Mouse (Mus musculus) embryonic facial prominence, embryonic 12.5 days (tissue): Measurements from ENCODE around the gene Adgrb3. TPM values are rescaled to one million over a fixed set of nuclear protein-coding genes. Genes with fewer than 3 reads are reported as not detected.

Experiments used
- ATAC-seq: fragments of 200-750 bp; cut with Nextera tagmentation; 2 replicates; pipeline ENCODE4 v1.8.0; 2017; ENCODE audit not compliant: insufficient number of reproducible peaks, insufficient read depth, low FRiP score, low TSS enrichment
- H3K27ac ChIP-seq: fragments of 300-500 bp; sonication (generic); 2 replicates; pipeline ENCODE4 v1.5.1; 2016; ENCODE audit warnings: mild to moderate bottlenecking
- H3K27me3 ChIP-seq: fragments of 300-500 bp; sonication (generic); 2 replicates; pipeline ENCODE4 v1.6.1; 2016; ENCODE audit warnings: mild to moderate bottlenecking, moderate library complexity
- H3K36me3 ChIP-seq: fragments of 300-500 bp; sonication (generic); 2 replicates; pipeline ENCODE4 v1.6.1; 2016; ENCODE audit warnings: mild to moderate bottlenecking
- H3K4me1 ChIP-seq: fragments of 300-500 bp; sonication (generic); 2 replicates; pipeline ENCODE4 v1.6.1; 2016
- H3K4me2 ChIP-seq: fragments of 300-500 bp; sonication (generic); replicated peaks from 2 replicates; pipeline ENCODE4 v1.6.1; 2016; ENCODE audit warnings: mild to moderate bottlenecking, moderate library complexity
- H3K4me3 ChIP-seq: fragments of 300-500 bp; sonication (generic); 2 replicates; pipeline ENCODE4 v1.5.1; 2016; ENCODE audit warnings: mild to moderate bottlenecking
- H3K9ac ChIP-seq: fragments of 300-500 bp; sonication (generic); 2 replicates; pipeline ENCODE4 v1.6.1; 2016; ENCODE audit warnings: mild to moderate bottlenecking, moderate library complexity
- H3K9me3 ChIP-seq: fragments of 300-500 bp; sonication (generic); 2 replicates; pipeline ENCODE4 v1.6.1; 2016; ENCODE audit warnings: mild to moderate bottlenecking, moderate library complexity
- WGBS: fragments of 180-500 bp; shearing (Covaris S2); methylation state at CpG from one replicate; pipeline ENCODE4 v1.1.7; 2016; 5-methylcytosine and 5-hydroxymethylcytosine counted together
- polyA plus RNA-seq: library from polyadenylated mRNA; unstranded; fragments of >200 nt; fragmentation: Nextera tagmentation; extraction: Ambion mirVana; gene quantifications from 2 replicates; pipeline ENCODE4 v1.2.1, GENCODE M21; 2016

Gene Adgrb3
- polyA plus RNA-seq, result 2.3 and 3.1 TPM in 2 replicates

DNA sequence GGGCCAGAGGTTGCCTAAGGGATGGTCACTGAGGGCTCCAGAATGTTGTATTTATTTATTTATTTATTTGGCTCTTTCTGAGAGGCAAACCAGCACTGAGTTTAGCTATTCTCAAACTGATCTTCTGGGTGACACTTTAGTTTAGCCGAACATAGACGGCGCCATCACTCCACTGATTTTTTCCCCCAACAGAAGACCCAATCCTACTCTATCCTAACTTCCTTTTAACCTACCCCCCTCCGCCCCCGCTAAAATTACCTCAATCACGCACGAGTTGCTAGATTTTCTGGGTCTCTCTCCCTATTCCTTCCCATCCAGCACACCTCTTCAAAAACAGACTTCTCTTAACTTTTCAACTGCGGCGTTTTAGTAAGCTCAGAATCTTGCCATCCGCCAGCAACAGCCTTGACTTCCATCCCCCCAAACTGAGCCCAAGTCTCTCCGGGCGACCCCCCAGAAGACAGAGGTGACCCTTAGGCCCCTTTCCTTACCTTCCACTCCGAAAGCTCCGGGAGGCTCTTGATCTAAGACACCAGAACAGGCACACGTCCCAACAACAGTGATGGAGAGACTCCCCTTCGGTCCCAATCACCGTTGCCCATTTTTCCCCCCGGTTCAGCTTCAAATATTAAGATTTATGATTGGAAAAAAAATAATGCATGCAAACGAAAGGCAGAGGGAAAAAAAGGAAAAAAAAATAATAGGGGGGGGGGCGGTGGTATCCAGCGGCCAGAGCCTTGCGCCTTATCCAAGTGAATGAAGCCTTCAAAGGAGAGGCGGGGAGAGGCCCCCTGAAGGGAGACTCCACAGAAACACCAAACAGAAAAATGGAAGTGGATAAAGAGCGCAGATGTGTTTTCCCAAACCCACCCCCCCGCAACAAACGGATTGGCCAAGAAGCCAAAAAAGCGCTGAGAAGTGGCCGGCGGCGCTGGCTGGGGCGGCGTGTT, at the start of gene Adgrb3:
Gene Adgrb3, minus strand, starts transcription at position 737 of the 950 bp plus-strand sequence.
- 0 out of 2 replicates have a peak, but pooled peaks have one; percentile 41 for ATAC-seq
- Histone ChIP-seq H3K27me3 (peaks cover 11% of the 10 kb centered on the region; the same call in 1 of the 2 replicates), H3K4me3 (peak within 1 kb of the TSS; percentile 52), H3K9ac (peak within 1 kb of the TSS; percentile 54), H3K36me3 (no peaks in the 10 kb centered on the region), H3K4me1 (peaks cover 6% of the 10 kb centered on the region), H3K9me3 (no peaks in the 10 kb centered on the region), H3K27ac (peak within 1 kb of the TSS; percentile 57), H3K4me2 (peak within 1 kb of the TSS; percentile 80)
- WGBS, result 3% methylated on average over 31 of the region's 32 CpGs

DNA sequence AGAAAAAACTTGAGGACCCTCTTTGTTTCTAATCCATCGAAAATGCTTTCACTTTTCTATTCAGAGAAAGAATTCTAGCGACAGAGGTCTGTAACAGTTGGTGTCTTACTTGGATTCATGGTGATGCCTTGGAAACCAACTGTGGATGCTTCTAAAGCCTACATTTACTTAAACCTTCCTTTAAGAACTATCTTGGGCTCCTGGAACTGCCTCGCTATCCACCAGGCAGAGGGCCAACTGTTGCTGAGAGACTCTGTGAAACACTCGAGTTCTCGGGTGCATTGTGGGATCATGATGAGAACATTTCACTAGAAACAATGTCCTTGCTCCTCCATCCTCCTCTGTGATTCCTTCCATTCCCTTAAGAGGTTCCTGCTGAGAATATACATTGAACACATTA, 48.0 kb upstream of the Adgrb3 start:
- no peak overlapping the region for H3K4me3 ChIP-seq
- H3K27ac ChIP-seq, result no peak overlapping the region
- H3K27me3 ChIP-seq, result no peaks in the 10 kb centered on the region
- no peaks in the 10 kb centered on the region for H3K4me1 ChIP-seq
- H3K9me3 ChIP-seq, result no peaks in the 10 kb centered on the region
- H3K4me2 ChIP-seq, result no peak overlapping the region
- H3K36me3 ChIP-seq, result no peaks in the 10 kb centered on the region
- ATAC-seq, result no peak
- H3K9ac ChIP-seq, result no peak overlapping the region
- WGBS, result 81% methylated on average over 5 of the region's 5 CpGs

DNA sequence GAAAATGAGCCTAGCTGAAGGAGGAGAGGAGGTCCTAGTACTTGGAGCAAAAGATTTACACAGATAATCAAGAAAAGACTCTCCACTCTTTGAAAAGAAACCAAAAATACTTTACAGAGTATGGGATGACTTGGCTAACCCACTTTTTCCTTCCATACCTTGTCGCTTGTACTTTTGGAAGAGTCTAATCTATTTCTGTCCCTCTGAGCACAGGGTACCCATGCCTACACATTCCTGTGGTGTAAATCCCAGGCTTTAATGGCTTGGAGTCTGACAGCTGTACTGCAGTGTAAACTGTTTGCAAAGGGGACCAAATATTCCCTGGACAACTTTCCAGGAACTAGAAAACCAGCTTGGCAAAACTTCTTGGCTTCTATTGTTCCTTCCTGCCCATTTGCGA, 28.0 kb upstream of the Adgrb3 start:
- no peak overlapping the region for H3K27ac ChIP-seq
- no peak overlapping the region for H3K4me2 ChIP-seq
- H3K9me3 ChIP-seq, result no peaks in the 10 kb centered on the region
- WGBS, result 82% methylated on average over 2 of the region's 2 CpGs
- no peak overlapping the region for H3K9ac ChIP-seq
- no peaks in the 10 kb centered on the region for H3K4me1 ChIP-seq
- no peak for ATAC-seq
- no peaks in the 10 kb centered on the region for H3K36me3 ChIP-seq
- no peaks in the 10 kb centered on the region for H3K27me3 ChIP-seq
- no peak overlapping the region for H3K4me3 ChIP-seq

DNA sequence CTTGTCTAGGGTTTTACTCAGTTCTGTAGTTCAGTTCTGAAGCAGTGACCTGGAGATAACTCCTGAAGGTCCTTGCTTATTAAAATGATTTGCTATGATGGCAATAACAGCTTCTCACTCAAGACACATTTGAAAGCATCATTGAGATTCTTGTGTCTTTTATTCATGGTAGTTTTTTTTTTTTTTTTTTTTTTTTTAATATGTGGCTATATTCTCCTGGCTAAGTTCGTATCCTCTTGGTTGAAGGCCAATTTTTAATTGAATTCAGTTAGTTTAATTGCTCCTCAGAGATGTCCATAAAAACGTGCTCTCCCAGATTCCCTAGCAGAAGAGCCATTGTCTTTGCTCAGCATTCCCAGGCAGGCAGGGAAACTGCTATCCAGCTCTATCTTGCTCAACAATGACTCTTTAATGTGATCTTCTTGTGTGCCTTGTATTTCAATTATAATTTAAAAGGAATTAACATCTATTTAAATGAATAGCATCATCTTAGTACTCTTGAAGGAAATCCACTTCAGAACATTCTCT, 25.0 kb upstream of the Adgrb3 start:
- Histone ChIP-seq H3K4me3 (no peak overlapping the region), H3K27ac (no peak overlapping the region), H3K36me3 (no peaks in the 10 kb centered on the region), H3K4me2 (no peak overlapping the region), H3K9me3 (no peaks in the 10 kb centered on the region), H3K4me1 (no peaks in the 10 kb centered on the region), H3K9ac (no peak overlapping the region), H3K27me3 (no peaks in the 10 kb centered on the region)
- ATAC-seq, result no peak
- 51% methylated on average over 2 of the region's 2 CpGs for WGBS

DNA sequence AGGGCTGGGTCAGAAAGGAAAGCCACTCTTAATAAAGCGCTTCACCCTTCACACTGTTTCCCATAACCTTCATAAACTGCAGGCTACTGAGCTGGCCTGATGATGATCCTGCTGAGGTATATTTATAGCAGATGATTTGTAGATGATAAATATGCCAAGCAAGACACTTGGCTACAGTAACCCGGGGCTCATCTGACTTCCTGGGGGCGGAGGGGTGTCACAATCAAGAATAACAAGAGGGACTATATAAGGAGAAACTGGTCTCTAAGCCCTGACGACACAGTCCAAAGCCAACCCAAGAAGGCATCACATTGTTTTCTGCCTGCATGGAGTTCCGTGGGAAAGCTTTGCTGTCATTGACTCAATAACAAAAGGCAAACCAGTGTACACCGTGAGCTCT, 2.8 kb upstream of the Adgrb3 start:
- 64% methylated on average over 6 of the region's 6 CpGs for WGBS

DNA sequence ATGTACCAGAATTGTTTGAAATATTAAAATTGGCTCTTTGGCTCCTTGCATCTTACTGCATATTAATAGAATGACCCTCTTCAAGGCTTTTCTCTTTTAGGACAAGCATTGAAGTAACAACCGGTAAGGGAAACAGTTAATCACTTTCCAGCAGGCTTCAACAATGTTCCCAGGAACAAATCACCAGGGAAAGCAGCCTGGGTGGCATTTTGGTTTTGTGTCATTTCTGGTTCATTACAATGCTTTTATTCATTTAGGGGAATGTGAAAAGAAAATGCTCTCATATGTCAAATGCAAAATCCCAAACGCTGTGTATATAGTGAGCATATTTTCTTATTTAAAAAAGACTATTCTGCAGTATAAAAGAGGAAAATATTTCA, 2.0 kb upstream of the Adgrb3 start:
- no peak for ATAC-seq
- no peak overlapping the region for H3K4me2 ChIP-seq
- H3K27me3 ChIP-seq, result peaks cover 11% of the 10 kb centered on the region; the same call in 1 of the 2 replicates

More for the DNA sequence above, 2.8 kb upstream of the Adgrb3 start:
- no peak for ATAC-seq
- H3K4me1 ChIP-seq, result no peaks in the 10 kb centered on the region
- H3K4me2 ChIP-seq, result no peak overlapping the region
- peaks cover 11% of the 10 kb centered on the region; the same call in 1 of the 2 replicates for H3K27me3 ChIP-seq
- no peak overlapping the region for H3K27ac ChIP-seq
- no peak overlapping the region for H3K9ac ChIP-seq
- no peaks in the 10 kb centered on the region for H3K9me3 ChIP-seq
- no peak overlapping the region for H3K4me3 ChIP-seq
- H3K36me3 ChIP-seq, result no peaks in the 10 kb centered on the region

DNA sequence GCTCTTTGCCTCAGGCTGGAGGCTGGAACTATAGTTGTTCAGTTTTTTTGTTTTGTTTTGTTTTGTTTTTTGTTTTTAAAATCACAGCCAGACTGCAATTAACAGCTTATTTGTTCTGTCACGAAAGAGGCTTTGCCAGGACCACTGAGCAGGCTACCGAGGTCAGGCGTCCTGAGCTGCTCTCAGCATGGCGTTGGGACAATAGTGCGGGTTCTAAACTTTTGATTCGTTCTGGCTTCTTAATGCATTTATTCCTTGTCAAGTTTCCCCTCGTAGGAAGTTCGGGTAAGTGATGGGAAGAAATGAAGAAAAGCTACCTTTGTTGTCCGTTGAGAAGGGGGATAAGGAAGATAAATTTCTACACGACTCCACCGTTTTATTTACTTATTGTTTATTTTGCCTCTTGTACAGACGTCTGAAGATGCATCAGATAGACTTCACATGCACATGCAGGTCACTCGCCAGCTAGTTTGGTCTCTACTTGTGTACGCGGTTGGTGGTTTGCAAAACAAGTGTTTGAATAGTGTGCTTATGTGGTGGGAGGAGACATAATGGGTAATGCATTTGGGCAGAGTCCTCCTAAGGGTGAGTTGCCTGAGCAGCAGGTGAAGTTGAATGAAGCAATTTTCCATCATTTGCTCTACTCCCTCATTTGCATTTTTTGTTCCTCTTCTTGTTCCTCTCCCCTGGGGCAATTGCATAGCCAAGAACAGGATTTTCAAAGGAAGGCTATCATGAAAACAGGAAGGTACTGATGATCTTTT, 1.4 kb upstream of the Adgrb3 start:
- Histone ChIP-seq H3K36me3 (no peaks in the 10 kb centered on the region), H3K4me3 (peak overlapping the region; percentile 52), H3K4me1 (no peaks in the 10 kb centered on the region), H3K27me3 (peaks cover 11% of the 10 kb centered on the region; the same call in 1 of the 2 replicates), H3K9me3 (no peaks in the 10 kb centered on the region), H3K27ac (no peak overlapping the region), H3K4me2 (peak overlapping the region; percentile 80), H3K9ac (no peak overlapping the region; the same call in 1 of the 2 replicates)
- ATAC-seq, result no peak
- 3% methylated on average over 15 of the region's 15 CpGs for WGBS

More for the DNA sequence above, 2.0 kb upstream of the Adgrb3 start:
- Histone ChIP-seq H3K4me1 (no peaks in the 10 kb centered on the region), H3K4me3 (no peak overlapping the region), H3K9ac (no peak overlapping the region), H3K36me3 (no peaks in the 10 kb centered on the region), H3K27ac (no peak overlapping the region), H3K9me3 (no peaks in the 10 kb centered on the region)
- WGBS, result 34% methylated on average over 2 of the region's 2 CpGs

DNA sequence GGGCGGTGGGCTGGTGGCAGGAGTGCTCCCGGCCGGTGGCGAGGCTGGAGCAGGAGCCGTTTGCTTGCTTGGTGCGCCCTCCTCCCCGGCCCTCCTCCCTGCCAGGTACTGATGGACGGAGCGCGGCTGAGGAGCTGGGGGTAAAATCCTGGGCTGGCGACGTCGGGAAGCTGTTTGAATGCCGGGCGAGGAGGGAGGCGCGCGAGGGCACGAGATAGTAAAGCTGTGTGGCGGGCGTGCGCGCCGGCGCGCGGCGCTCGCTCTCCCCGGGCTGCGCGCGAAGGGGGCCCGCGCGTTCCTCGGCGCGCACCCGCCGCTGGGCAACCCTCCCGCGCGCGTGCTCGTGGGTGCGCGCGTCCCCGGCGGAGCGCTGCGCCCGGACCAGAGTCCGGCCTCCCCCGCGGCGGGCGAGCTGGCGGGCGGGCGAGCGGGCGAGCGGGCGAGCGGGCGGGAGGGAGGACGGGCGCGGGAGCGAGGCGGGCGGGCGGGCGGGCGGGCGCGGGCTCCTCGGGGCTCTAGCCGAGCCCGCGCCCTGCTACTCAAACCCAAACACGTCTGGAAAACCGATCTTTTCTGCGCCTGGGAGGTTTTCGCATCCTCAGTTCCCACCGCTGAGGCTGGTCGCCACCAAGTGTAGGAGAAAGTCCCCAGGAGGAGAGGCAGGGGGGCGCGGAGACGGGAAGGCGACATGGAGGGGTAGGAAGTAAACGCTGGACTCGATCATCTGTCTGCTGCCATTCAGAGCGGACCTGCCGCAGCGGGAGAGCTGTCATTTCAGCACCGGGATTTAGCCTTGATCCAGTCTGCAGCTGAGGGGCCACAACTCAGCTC, 629 bp upstream of the Adgrb3 start:
- H3K27me3 ChIP-seq, result peaks cover 11% of the 10 kb centered on the region; the same call in 1 of the 2 replicates
- WGBS, result under 1% methylated on average over 31 of the region's 99 CpGs
- H3K4me1 ChIP-seq, result no peaks in the 10 kb centered on the region
- H3K27ac ChIP-seq, result peak overlapping the region; percentile 57
- H3K36me3 ChIP-seq, result no peaks in the 10 kb centered on the region
- ATAC-seq, result peak; percentile 71
- H3K4me3 ChIP-seq, result peak overlapping the region; percentile 52
- H3K4me2 ChIP-seq, result peak overlapping the region; percentile 80
- H3K9ac ChIP-seq, result peak overlapping the region; percentile 54
- no peaks in the 10 kb centered on the region for H3K9me3 ChIP-seq

DNA sequence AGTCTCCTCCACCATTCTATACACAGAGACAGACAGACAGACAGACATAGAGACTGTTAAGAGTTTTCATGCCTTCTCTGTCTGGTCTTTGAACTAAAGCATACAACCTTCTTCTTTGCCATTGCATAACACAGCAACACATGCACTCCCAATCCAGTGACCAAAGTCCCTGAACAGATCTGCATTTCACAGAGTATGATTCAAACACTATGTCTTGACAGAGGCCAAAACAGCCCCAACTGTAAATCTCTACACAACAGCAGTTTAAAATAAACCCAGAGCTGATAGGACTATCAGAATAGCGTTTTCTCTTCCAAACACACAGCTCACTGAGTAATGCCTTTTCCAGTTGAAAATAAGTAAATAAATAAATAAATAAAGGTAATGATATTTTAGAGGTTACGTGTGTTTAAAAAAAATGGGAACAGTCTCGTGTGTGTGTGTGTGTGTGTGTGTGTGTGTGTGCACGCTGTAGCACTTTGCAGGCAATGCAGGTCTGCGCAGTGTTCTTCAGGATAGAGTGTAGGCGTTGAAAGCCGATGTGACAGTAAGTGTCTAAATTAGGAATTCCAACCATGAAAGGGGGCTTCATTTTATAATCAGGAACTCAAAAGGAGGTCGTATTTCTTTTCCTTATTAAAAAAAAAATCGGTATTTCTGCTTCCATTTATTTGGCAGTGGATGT, 1.3 kb downstream of the Adgrb3 start:
- ATAC-seq, result no peak
- Histone ChIP-seq H3K4me1 (peaks cover 6% of the 10 kb centered on the region), H3K9me3 (no peaks in the 10 kb centered on the region), H3K36me3 (no peaks in the 10 kb centered on the region), H3K27ac (no peak overlapping the region), H3K9ac (no peak overlapping the region), H3K4me3 (peak overlapping the region; percentile 52; the same call in 1 of the 2 replicates), H3K4me2 (peak overlapping the region; percentile 80), H3K27me3 (peaks cover 11% of the 10 kb centered on the region; the same call in 1 of the 2 replicates)
- WGBS, result 75% methylated on average over 9 of the region's 9 CpGs

DNA sequence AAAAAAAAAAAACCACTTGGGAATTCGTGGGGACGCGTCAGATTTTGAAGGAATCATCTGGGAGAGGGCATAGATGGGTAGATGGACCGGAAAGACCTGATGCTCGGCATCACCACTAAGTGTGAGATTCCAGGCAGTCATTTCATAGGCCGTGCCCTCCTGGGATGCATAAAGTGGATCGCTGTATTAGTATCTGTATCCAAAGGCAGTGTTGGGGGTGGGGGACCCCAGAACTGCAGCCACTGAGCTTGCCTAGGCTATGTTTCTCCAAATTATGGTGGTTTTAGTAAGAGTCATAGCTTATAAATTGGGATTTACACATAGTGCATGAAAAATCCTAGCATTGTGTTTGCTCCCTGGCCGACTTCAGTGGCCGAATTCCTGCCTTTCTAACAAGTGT, 2.1 kb downstream of the Adgrb3 start:
- Histone ChIP-seq H3K27ac (no peak overlapping the region), H3K9me3 (no peaks in the 10 kb centered on the region), H3K27me3 (peaks cover 11% of the 10 kb centered on the region; the same call in 1 of the 2 replicates), H3K36me3 (no peaks in the 10 kb centered on the region), H3K4me2 (peak overlapping the region; percentile 9; the same call in 1 of the 2 replicates), H3K9ac (no peak overlapping the region), H3K4me1 (peaks cover 6% of the 10 kb centered on the region), H3K4me3 (no peak overlapping the region)
- ATAC-seq, result no peak
- 62% methylated on average over 9 of the region's 9 CpGs for WGBS
